Comparison of ENCODE assay signal across 16 mouse cellular contexts in the genomic region with DNA sequence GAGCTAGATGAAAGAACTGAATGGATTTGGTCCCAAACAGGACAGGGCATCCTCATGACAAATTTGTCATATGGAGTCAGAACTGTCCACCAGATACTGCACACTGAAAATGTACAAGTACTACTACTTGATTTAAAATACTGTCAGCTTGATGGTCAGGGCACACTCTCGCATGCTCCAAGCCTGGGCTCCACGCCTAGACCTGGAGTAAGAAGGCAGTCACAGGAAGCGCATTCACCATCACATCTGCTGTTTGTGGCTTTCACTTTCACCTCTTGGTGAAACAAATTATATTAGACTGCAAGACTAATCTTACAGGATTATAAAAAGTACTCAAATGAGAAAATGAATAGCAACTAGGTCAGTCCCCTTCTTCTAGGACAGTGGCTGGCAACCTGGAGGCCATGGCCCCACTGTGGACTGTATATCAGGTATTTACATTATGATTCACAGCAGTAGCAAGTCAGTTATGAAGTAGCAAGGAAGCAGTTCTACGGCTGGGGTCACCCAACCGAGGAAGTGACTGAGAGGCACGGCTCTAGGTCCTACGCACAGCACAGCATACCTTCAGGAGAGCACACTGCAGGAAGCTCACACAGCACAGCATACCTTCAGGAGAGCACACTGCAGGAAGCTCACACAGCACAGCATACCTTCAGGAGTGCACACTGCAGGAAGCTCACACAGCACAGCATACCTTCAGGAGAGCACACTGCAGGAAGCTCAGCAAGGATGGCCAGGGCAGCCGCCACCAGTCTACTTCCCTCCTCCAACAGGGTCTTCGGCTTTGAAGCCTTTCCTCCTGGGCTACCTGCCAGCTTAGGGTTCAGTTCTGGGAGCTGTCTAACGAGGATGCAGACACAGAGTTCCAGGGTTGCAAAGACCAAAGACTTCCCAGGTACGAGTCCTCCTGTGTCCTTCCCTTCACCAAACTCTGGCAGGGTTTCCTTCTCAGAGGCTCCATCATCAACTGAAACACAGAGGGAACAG. TPM values are rescaled to one million over a fixed set of nuclear protein-coding genes. Genes with fewer than 3 reads are reported as not detected.
DNase-seq lines count a peak whose midpoint lies in the region; ATAC-seq and TF ChIP-seq lines count a peak whose summit lies in the region.
"Had no signal": no experiment of that assay in that cellular context is flagged by ENCODE, and none has a peak within 500 bp of the region (broad histone marks: within the 10 kb centered on the region; RNA-seq: fewer than 3 reads in every experiment).

No protein-coding gene starts in this region.

- TF ChIP-seq CTCF in stomach, postnatal 0 days (IDR thresholded peaks at IDR 0.05; ENCODE audit: low read depth), result no peak

- no peak overlapping the region for H3K4me2 ChIP-seq in liver, embryonic 12.5 days
- no peak overlapping the region for H3K4me2 ChIP-seq in liver, embryonic 11.5 days
- H3K4me2 ChIP-seq in stomach, postnatal 0 days (replicated peaks; ENCODE audit: low read depth), result no peak overlapping the region
- H3K4me2 ChIP-seq: heart, embryonic 11.5 days; limb, embryonic 12.5 days; neural tube, embryonic 13.5 days had no signal

- peak overlapping the region; percentile 38; the same call in 1 of the 2 replicates for H3K27ac ChIP-seq in liver, embryonic 12.5 days
- H3K27ac ChIP-seq in liver, embryonic 11.5 days (ENCODE audit: low read depth, low read length), result no peak overlapping the region; the same call in 1 of the 2 replicates
- peak overlapping the region; percentile 76 for H3K27ac ChIP-seq in stomach, postnatal 0 days (replicated peaks)
- H3K27ac ChIP-seq: limb, embryonic 12.5 days; neural tube, embryonic 13.5 days had no signal

- 79% methylated on average over 11 of the region's 11 CpGs for WGBS in liver, embryonic 12.5 days (ENCODE audit: insufficient replicate concordance)
- WGBS in liver, embryonic 11.5 days, result 85% methylated on average over 11 of the region's 11 CpGs
- WGBS in stomach, postnatal 0 days, result 63% methylated on average over 11 of the region's 11 CpGs

- H3K27me3 ChIP-seq in liver, embryonic 12.5 days (replicated peaks), result no peaks in the 10 kb centered on the region
- H3K27me3 ChIP-seq in liver, embryonic 11.5 days (replicated peaks; ENCODE audit: control insufficient read depth, insufficient read depth, low read length), result no peaks in the 10 kb centered on the region
- no peaks in the 10 kb centered on the region for H3K27me3 ChIP-seq in stomach, postnatal 0 days (ENCODE audit: control insufficient read depth, insufficient read depth, low read length)
- H3K27me3 ChIP-seq: limb, embryonic 12.5 days; megakaryocyte, embryonic 14.5 days; neural tube, embryonic 13.5 days had no signal

- no peak overlapping the region for H3K9ac ChIP-seq in liver, embryonic 12.5 days
- H3K9ac ChIP-seq in liver, embryonic 11.5 days (ENCODE audit: low read depth, low read length), result no peak overlapping the region
- H3K9ac ChIP-seq in stomach, postnatal 0 days (ENCODE audit: low read length), result 0 out of 2 replicates have a peak overlapping the region, but pooled peaks have one; percentile 2
- H3K9ac ChIP-seq: limb, embryonic 12.5 days; neural tube, embryonic 13.5 days had no signal

- DNase-seq in liver, embryonic 11.5 days (ENCODE audit: low spot score), result no peak
- peak; percentile 83 for DNase-seq in induced T-regulatory cell, adult 2 months (ENCODE audit: low read depth)
- peak; percentile 54 for DNase-seq in stomach, postnatal 0 days (ENCODE audit: low spot score)
- DNase-seq in gastrocnemius, adult 18-20 months (ENCODE audit: low spot score), result no peak
- no peak for DNase-seq in right cerebral cortex, adult 18-20 months
- no peak for DNase-seq in left cerebral cortex, adult 18-20 months (ENCODE audit: low spot score in 2 of 2)
- DNase-seq: adrenal gland, adult 2 months; cerebellum, adult 11-12 months; right cerebral cortex, postnatal 4 days had no signal

- no peak for TF ChIP-seq EP300 in stomach, postnatal 0 days (optimal IDR thresholded peaks at IDR 0.05)

- peaks cover 23% of the 10 kb centered on the region for H3K4me1 ChIP-seq in liver, embryonic 12.5 days
- peaks cover 5% of the 10 kb centered on the region for H3K4me1 ChIP-seq in liver, embryonic 11.5 days (replicated peaks; ENCODE audit: control insufficient read depth, insufficient read depth, low read length)
- no peaks in the 10 kb centered on the region for H3K4me1 ChIP-seq in stomach, postnatal 0 days (replicated peaks; ENCODE audit: control insufficient read depth, insufficient read depth)
- H3K4me1 ChIP-seq: limb, embryonic 12.5 days; neural tube, embryonic 13.5 days had no signal

- no peak for ATAC-seq in liver, embryonic 12.5 days
- ATAC-seq in liver, embryonic 11.5 days (replicated peaks; ENCODE audit: low FRiP score), result no peak
- ATAC-seq in CD4-positive, CD25-positive, alpha-beta regulatory T cell, adult 4 months, result peak; percentile 72
- ATAC-seq in stomach, postnatal 0 days (ENCODE audit: low FRiP score, low TSS enrichment), result peak; percentile 85
- ATAC-seq: forebrain, embryonic 14.5 days had no signal

- H3K9me3 ChIP-seq in liver, embryonic 12.5 days (replicated peaks), result no peaks in the 10 kb centered on the region
- H3K9me3 ChIP-seq in liver, embryonic 11.5 days (ENCODE audit: control insufficient read depth, low read length), result no peaks in the 10 kb centered on the region
- no peaks in the 10 kb centered on the region for H3K9me3 ChIP-seq in stomach, postnatal 0 days (ENCODE audit: control insufficient read depth, low read length)
- H3K9me3 ChIP-seq: limb, embryonic 12.5 days; megakaryocyte, embryonic 14.5 days; neural tube, embryonic 13.5 days had no signal

- H3K36me3 ChIP-seq in liver, embryonic 12.5 days, result peaks cover 82% of the 10 kb centered on the region
- H3K36me3 ChIP-seq in liver, embryonic 11.5 days (ENCODE audit: control insufficient read depth, insufficient read depth, low read length), result peaks cover 13% of the 10 kb centered on the region; the same call in 1 of the 2 replicates
- no peaks in the 10 kb centered on the region for H3K36me3 ChIP-seq in stomach, postnatal 0 days (ENCODE audit: control insufficient read depth, insufficient read depth, low read length)

- H3K4me3 ChIP-seq in liver, embryonic 12.5 days, result no peak overlapping the region
- H3K4me3 ChIP-seq in liver, embryonic 11.5 days (ENCODE audit: low read depth, low read length), result no peak overlapping the region
- H3K4me3 ChIP-seq in stomach, postnatal 0 days (ENCODE audit: low read depth, low read length), result no peak overlapping the region
- H3K4me3 ChIP-seq: limb, embryonic 12.5 days; megakaryocyte, embryonic 14.5 days; neural tube, embryonic 13.5 days had no signal

RNA-seq across cellular contexts. Expression of gene Hectd1, which starts 58.3 kb away (rescaled TPM):
- 48.0 and 48.4 TPM in 2 replicates for polyA plus RNA-seq in liver, embryonic 12.5 days (2016; fragmentation: Nextera tagmentation; extraction: Ambion mirVana)
- 59.4 and 60.0 TPM in 2 replicates for polyA plus RNA-seq in liver, embryonic 11.5 days (2014; fragmentation: Nextera tagmentation; extraction: Ambion mirVana)
- polyA plus RNA-seq in CD4-positive, CD25-positive, alpha-beta regulatory T cell, adult 4 months (2017; shearing (Covaris generic)), result 10 to 100 TPM; 61.2 to 71.5 TPM
- polyA plus RNA-seq in stomach, postnatal 0 days (2015; fragmentation: Nextera tagmentation; extraction: Ambion mirVana), result 24.7 and 25.2 TPM in 2 replicates
- 10 to 100 TPM; 84.3 to 90.9 TPM for total RNA-seq in gastrocnemius, adult 18-20 months (2021)
- 10 to 100 TPM; 79.9 to 82.6 TPM for total RNA-seq in left cerebral cortex, adult 18-20 months (2021)

Comparison
In these comparisons a context has a peak if more than half of its experiments do, and no peak if none do; other contexts are left out.
1. ATAC-seq: peak in CD4-positive, CD25-positive, alpha-beta regulatory T cell, adult 4 months (single experiment) and stomach, postnatal 0 days (single experiment); none in liver, embryonic 12.5 days (single experiment) and liver, embryonic 11.5 days (single experiment).
2. DNase-seq: peak in induced T-regulatory cell, adult 2 months (single experiment) and stomach, postnatal 0 days (single experiment); none in liver, embryonic 11.5 days (single experiment), gastrocnemius, adult 18-20 months (single experiment), right cerebral cortex, adult 18-20 months (single experiment) and left cerebral cortex, adult 18-20 months (0 of 2).